Mouse (Mus musculus) embryonic facial prominence, embryonic 11.5 days (tissue): ENCODE measurements around the gene Gsto2. TPM values are rescaled to one million over a fixed set of nuclear protein-coding genes. Genes with fewer than 3 reads are reported as not detected.

Experiments
- microRNA-seq: library from miRNA; unstranded; fragments of <30 nt; microRNA quantifications from one replicate; pipeline ENCODE4, GENCODE M21; 2016; ENCODE audit warnings: borderline number of aligned reads
- polyA plus RNA-seq: library from polyadenylated mRNA; unstranded; fragments of >200 nt; fragmentation: Nextera tagmentation; extraction: Ambion mirVana; gene quantifications from 2 replicates; pipeline ENCODE4 v1.2.1, GENCODE M21; 2014

Gene Gsto2
- polyA plus RNA-seq, 1 experiment from 2014 or later: 0.77 TPM

Small RNAs within 50 kb of the gene (microRNA-seq; reads per million reads assigned to microRNA genes)
- gene Gm22240: not detected

Other genes with a start within 250 kb of the Gsto2 start
- 2.5 TPM in 2 replicates for gene Col17a1, start 173.4 kb upstream of the Gsto2 start, polyA plus RNA-seq
- gene Sfr1, start 133.9 kb upstream of the Gsto2 start, polyA plus RNA-seq: 341 and 384 TPM in 2 replicates
- gene Gsto1, start 10.6 kb upstream of the Gsto2 start, polyA plus RNA-seq: 183 and 196 TPM in 2 replicates
- 0.06 TPM in 1 of 2 replicates, not detected in the other for gene Cfap43, start 53.8 kb downstream of the Gsto2 start, polyA plus RNA-seq
- gene Itprip, start 53.8 kb downstream of the Gsto2 start, polyA plus RNA-seq: 10.4 and 12.3 TPM in 2 replicates
- gene Cfap58, start 72.1 kb downstream of the Gsto2 start, polyA plus RNA-seq: 0.10 TPM in 1 of 2 replicates, not detected in the other